Mouse (Mus musculus) liver, postnatal 0 days (tissue): ENCODE measurements around the gene Clip2.

ENCODE experiments used
- CTCF ChIP-seq: sonication (generic); IDR thresholded peaks from 2 replicates; pipeline ENCODE4 v1.5.1; 2016; ENCODE audit warnings: antibody characterized with exemption, low read depth
- EP300 ChIP-seq: IDR thresholded peaks from 2 replicates; pipeline ENCODE4 v1.6.1; 2016; ENCODE audit warnings: antibody characterized with exemption, low read depth, mild to moderate bottlenecking

DNA sequence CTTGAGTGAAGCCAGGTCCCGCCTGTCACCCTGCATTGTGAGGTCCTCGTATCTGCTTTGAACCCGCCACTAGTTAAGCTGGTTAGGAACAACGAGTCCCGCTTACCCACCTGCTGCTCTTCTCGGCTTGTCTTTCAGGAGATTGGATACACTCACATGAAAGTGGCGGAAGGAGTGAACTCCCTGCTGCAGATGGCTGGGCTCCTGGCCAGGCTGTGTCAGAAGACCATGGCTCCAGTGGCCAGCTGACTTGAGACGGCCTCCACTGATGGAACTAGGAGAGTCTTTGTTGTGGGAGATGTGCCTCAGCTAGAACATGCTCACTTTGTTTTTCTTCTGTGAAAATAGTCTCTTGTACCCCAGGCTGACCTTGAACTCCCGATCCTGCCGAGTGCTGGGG is 45.5 kb upstream of the Clip2 start:
- TF ChIP-seq CTCF (no peak), EP300 (no peak)
